Mouse (Mus musculus): ENCODE measurements around the gene Mybbp1a. TPM values are rescaled to one million over a fixed set of nuclear protein-coding genes. Genes with fewer than 3 reads are reported as not detected.
A peak's percentile ranks its signal among the peaks of the same experiment; 100 is the strongest.

The Mybbp1a gene
- polyA plus RNA-seq, 1 experiment from 2014 or later = 145 TPM

- ATAC-seq (ENCODE audit: insufficient read depth, low FRiP score, low TSS enrichment) = no peak
- H3K4me3 ChIP-seq (ENCODE audit: low read depth, low read length) = no peak overlapping the region
- no peaks in the 10 kb centered on the region for H3K9me3 ChIP-seq (ENCODE audit: control insufficient read depth, low read length)
- no peaks in the 10 kb centered on the region for H3K4me1 ChIP-seq (ENCODE audit: control insufficient read depth, insufficient read depth, low read length)
- H3K36me3 ChIP-seq (ENCODE audit: control insufficient read depth, insufficient read depth, low read length) = no peaks in the 10 kb centered on the region
- no peak overlapping the region for H3K4me2 ChIP-seq (ENCODE audit: low read depth)
- H3K27ac ChIP-seq (ENCODE audit: low read depth, low read length) = no peak overlapping the region
- 53% methylated on average over 8 of the region's 8 CpGs for WGBS
- DNase-seq (ENCODE audit: low spot score) = peak; percentile 35
- 0 out of 2 replicates have a peak, but pooled peaks cover 2% of the 10 kb centered on the region for H3K27me3 ChIP-seq (ENCODE audit: control insufficient read depth, insufficient read depth, low read length)
- H3K9ac ChIP-seq (ENCODE audit: low read length) = no peak overlapping the region
Observed at GRCm38 (mm10) chr11:72494046-72494988, 53.2 kb downstream of the Mybbp1a start.

DNA sequence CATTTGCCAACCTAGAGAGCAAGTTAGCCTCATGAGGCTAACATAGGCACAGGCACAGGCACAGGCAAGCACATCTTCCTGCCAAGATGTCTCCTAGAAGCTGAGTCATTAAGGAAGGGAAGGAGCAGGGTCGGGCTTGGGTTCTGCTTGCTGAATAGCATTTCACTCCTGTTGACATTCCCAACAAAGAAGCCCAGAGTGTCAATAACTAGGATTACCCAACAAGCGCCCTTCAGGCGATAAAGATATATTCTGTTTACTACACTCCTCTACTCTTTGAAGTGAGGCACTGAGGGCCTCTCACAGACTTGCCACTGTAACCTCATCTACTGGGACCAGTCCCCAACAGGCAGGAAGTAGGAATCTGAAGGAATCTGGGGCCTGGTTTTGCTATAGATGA is 54.9 kb downstream of the Mybbp1a start:
- H3K27me3 ChIP-seq (ENCODE audit: control insufficient read depth, insufficient read depth, low read length) = no peaks in the 10 kb centered on the region
- ATAC-seq (ENCODE audit: insufficient read depth, low FRiP score, low TSS enrichment) (no peak), DNase-seq (ENCODE audit: low spot score) (no peak)
- no peak overlapping the region for H3K9ac ChIP-seq (ENCODE audit: low read length)
- no peak overlapping the region for H3K4me2 ChIP-seq (ENCODE audit: low read depth)
- no peaks in the 10 kb centered on the region for H3K9me3 ChIP-seq (ENCODE audit: control insufficient read depth, low read length)
- H3K4me1 ChIP-seq (ENCODE audit: control insufficient read depth, insufficient read depth, low read length) = no peaks in the 10 kb centered on the region
- H3K36me3 ChIP-seq (ENCODE audit: control insufficient read depth, insufficient read depth, low read length) = no peaks in the 10 kb centered on the region
- no peak overlapping the region for H3K4me3 ChIP-seq (ENCODE audit: low read depth, low read length)
- WGBS = 50% methylated on average over 3 of the region's 3 CpGs
- H3K27ac ChIP-seq (ENCODE audit: low read depth, low read length) = no peak overlapping the region

GRCm38 (mm10) chr11:72496775-72497174 is 55.6 kb downstream of the Mybbp1a start:
- H3K27ac ChIP-seq (ENCODE audit: low read depth, low read length) = no peak overlapping the region
- WGBS = 60% methylated on average over 1 of the region's 1 CpGs
- no peaks in the 10 kb centered on the region for H3K27me3 ChIP-seq (ENCODE audit: control insufficient read depth, insufficient read depth, low read length)
- H3K36me3 ChIP-seq (ENCODE audit: control insufficient read depth, insufficient read depth, low read length) = no peaks in the 10 kb centered on the region
- no peaks in the 10 kb centered on the region for H3K4me1 ChIP-seq (ENCODE audit: control insufficient read depth, insufficient read depth, low read length)
- no peak overlapping the region for H3K4me2 ChIP-seq (ENCODE audit: low read depth)
- H3K9me3 ChIP-seq (ENCODE audit: control insufficient read depth, low read length) = no peaks in the 10 kb centered on the region
- H3K4me3 ChIP-seq (ENCODE audit: low read depth, low read length) = no peak overlapping the region
- DNase-seq (ENCODE audit: low spot score) (no peak), ATAC-seq (ENCODE audit: insufficient read depth, low FRiP score, low TSS enrichment) (no peak)
- no peak overlapping the region for H3K9ac ChIP-seq (ENCODE audit: low read length)

DNA sequence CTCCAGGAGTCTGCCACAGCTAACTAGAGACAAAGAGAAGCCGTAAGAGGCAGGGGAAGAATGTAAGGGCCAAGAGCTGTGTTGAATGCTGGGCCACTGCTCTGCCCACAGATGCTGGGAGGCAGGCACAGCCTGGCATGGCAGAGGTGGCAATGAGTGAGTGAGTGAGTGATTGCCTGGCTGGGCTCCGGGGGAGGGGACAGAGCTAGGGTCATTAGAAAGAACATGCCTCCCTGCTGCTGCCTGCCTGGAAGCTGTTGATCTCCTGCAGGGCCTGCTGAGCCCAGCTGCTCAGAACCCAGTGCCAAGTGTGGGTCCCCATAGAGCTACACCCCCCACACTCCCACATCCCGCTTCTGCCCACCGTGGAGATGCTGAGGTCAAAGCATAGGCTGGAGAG is 56.2 kb downstream of the Mybbp1a start:
- Histone ChIP-seq H3K9me3 (ENCODE audit: control insufficient read depth, low read length) (no peaks in the 10 kb centered on the region), H3K36me3 (ENCODE audit: control insufficient read depth, insufficient read depth, low read length) (no peaks in the 10 kb centered on the region), H3K9ac (ENCODE audit: low read length) (no peak overlapping the region), H3K4me2 (ENCODE audit: low read depth) (no peak overlapping the region), H3K27me3 (ENCODE audit: control insufficient read depth, insufficient read depth, low read length) (no peaks in the 10 kb centered on the region), H3K4me3 (ENCODE audit: low read depth, low read length) (no peak overlapping the region), H3K27ac (ENCODE audit: low read depth, low read length) (no peak overlapping the region), H3K4me1 (ENCODE audit: control insufficient read depth, insufficient read depth, low read length) (no peaks in the 10 kb centered on the region)
- WGBS = 27% methylated on average over 4 of the region's 4 CpGs
- ATAC-seq (ENCODE audit: insufficient read depth, low FRiP score, low TSS enrichment) = no peak
- DNase-seq (ENCODE audit: low spot score) = no peak

DNA sequence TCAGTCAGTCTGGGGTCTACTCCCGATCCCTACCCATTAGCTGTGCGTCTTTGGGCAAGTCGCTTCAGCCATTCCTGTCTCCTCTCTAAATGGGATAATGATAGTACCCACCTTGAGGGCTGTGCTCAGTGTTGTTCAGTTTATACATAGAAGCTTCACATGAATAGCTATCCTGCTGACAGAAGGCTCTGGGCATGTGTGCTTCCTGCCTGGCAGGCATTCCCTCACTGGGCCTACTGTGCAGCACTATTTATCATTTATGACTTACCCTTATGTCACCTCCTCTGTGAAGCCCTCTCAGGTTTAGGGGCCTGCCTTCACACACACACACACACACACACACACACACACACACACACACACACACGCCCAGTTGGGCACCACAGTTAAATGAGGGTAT is 59.0 kb downstream of the Mybbp1a start:
- H3K4me2 ChIP-seq (ENCODE audit: low read depth) = no peak overlapping the region
- H3K4me3 ChIP-seq (ENCODE audit: low read depth, low read length) = no peak overlapping the region
- H3K27me3 ChIP-seq (ENCODE audit: control insufficient read depth, insufficient read depth, low read length) = no peaks in the 10 kb centered on the region
- H3K27ac ChIP-seq (ENCODE audit: low read depth, low read length) = no peak overlapping the region
- no peaks in the 10 kb centered on the region for H3K36me3 ChIP-seq (ENCODE audit: control insufficient read depth, insufficient read depth, low read length)
- DNase-seq (ENCODE audit: low spot score) = no peak
- H3K9ac ChIP-seq (ENCODE audit: low read length) = no peak overlapping the region
- ATAC-seq (ENCODE audit: insufficient read depth, low FRiP score, low TSS enrichment) = no peak
- H3K4me1 ChIP-seq (ENCODE audit: control insufficient read depth, insufficient read depth, low read length) = no peaks in the 10 kb centered on the region
- H3K9me3 ChIP-seq (ENCODE audit: control insufficient read depth, low read length) = no peaks in the 10 kb centered on the region
- WGBS = 84% methylated on average over 4 of the region's 4 CpGs

Other genes with a start within 250 kb of the Mybbp1a start
- gene Gm43951, start 234.5 kb upstream of the Mybbp1a start, polyA plus RNA-seq (2014; fragmentation: Nextera tagmentation; extraction: Ambion mirVana) = 0.11 and 0.16 TPM in 2 replicates
- 14.5 and 15.6 TPM in 2 replicates for gene 4933427D14Rik, start 233.9 kb upstream of the Mybbp1a start, polyA plus RNA-seq (2014; fragmentation: Nextera tagmentation; extraction: Ambion mirVana)
- gene Txndc17, start 233.8 kb upstream of the Mybbp1a start, polyA plus RNA-seq (2014; fragmentation: Nextera tagmentation; extraction: Ambion mirVana) = 163 and 169 TPM in 2 replicates
- 50.3 and 51.0 TPM in 2 replicates for gene Med31, start 225.8 kb upstream of the Mybbp1a start, polyA plus RNA-seq (2014; fragmentation: Nextera tagmentation; extraction: Ambion mirVana)
- 0.46 TPM in 1 of 2 replicates, not detected in the other for gene Slc13a5, start 174.1 kb upstream of the Mybbp1a start, polyA plus RNA-seq (2014; fragmentation: Nextera tagmentation; extraction: Ambion mirVana)
- gene Xaf1, start 139.7 kb upstream of the Mybbp1a start, polyA plus RNA-seq (2014; fragmentation: Nextera tagmentation; extraction: Ambion mirVana) = 1.3 and 1.6 TPM in 2 replicates
- gene Fbxo39, start 126.9 kb upstream of the Mybbp1a start, polyA plus RNA-seq (2014; fragmentation: Nextera tagmentation; extraction: Ambion mirVana) = not detected in 2 replicates
- 4.2 and 4.3 TPM in 2 replicates for gene Tekt1, start 78.9 kb upstream of the Mybbp1a start, polyA plus RNA-seq (2014; fragmentation: Nextera tagmentation; extraction: Ambion mirVana)
- 12.6 and 13.2 TPM in 2 replicates for gene Smtnl2, start 29.6 kb upstream of the Mybbp1a start, polyA plus RNA-seq (2014; fragmentation: Nextera tagmentation; extraction: Ambion mirVana)
- not detected in 2 replicates for gene Ggt6, start 5.8 kb upstream of the Mybbp1a start, polyA plus RNA-seq (2014; fragmentation: Nextera tagmentation; extraction: Ambion mirVana)
- gene Spns2, start 48.5 kb downstream of the Mybbp1a start, polyA plus RNA-seq (2014; fragmentation: Nextera tagmentation; extraction: Ambion mirVana) = 7.1 and 7.7 TPM in 2 replicates
- 0.25 TPM in 1 of 2 replicates, not detected in the other for gene Spns3, start 109.2 kb downstream of the Mybbp1a start, polyA plus RNA-seq (2014; fragmentation: Nextera tagmentation; extraction: Ambion mirVana)
- 119 and 120 TPM in 2 replicates for gene Ube2g1, start 165.9 kb downstream of the Mybbp1a start, polyA plus RNA-seq (2014; fragmentation: Nextera tagmentation; extraction: Ambion mirVana)
- gene Ankfy1, start 248.7 kb downstream of the Mybbp1a start, polyA plus RNA-seq (2014; fragmentation: Nextera tagmentation; extraction: Ambion mirVana) = 30.2 and 30.9 TPM in 2 replicates